Mouse (Mus musculus): ENCODE measurements around the gene Cops7b. TPM values are rescaled to one million over a fixed set of nuclear protein-coding genes. Genes with fewer than 3 reads are reported as not detected.

Cops7b gene
- polyA plus RNA-seq (2017; shearing (Covaris generic)): 10 to 100 TPM; 24.6 to 37.8 TPM

GRCm38 (mm10) chr1:86582451-86583096, at the start of gene Cops7b, which contains the start of gene Pde6d:
Cops7b (plus strand) TSS chr1:86582904.
Pde6d (minus strand) TSS chr1:86582629.

Other genes with a start within 250 kb of the Cops7b start
- 100 to 1,000 TPM; 377 to 419 TPM for gene Ncl, start 223.5 kb upstream of the Cops7b start, polyA plus RNA-seq (2017; shearing (Covaris generic))
- 1 to 10 TPM in 1 of 2 experiments, under 1 TPM in 1; 0.83 to 2.0 TPM for gene Nmur1, start 156.7 kb upstream of the Cops7b start, polyA plus RNA-seq (2017; shearing (Covaris generic))
- not detected for gene Tex44, start 156.6 kb upstream of the Cops7b start, polyA plus RNA-seq (2017; shearing (Covaris generic))
- gene Ptma, start 56.2 kb upstream of the Cops7b start, polyA plus RNA-seq (2017; shearing (Covaris generic)): 1,000 to 10,000 TPM; 1,389 to 1,450 TPM
- gene Pde6d, start 275 bp upstream of the Cops7b start, polyA plus RNA-seq (2017; shearing (Covaris generic)): 10 to 100 TPM; 46.5 to 47.7 TPM
- gene Nppc, start 87.7 kb downstream of the Cops7b start, polyA plus RNA-seq (2017; shearing (Covaris generic)): under 1 TPM in 1 of 2 experiments, not detected in 1; 0.37 TPM
- 10 to 100 TPM; 32.7 to 35.5 TPM for gene Dis3l2, start 120.9 kb downstream of the Cops7b start, polyA plus RNA-seq (2017; shearing (Covaris generic))